Mouse (Mus musculus): ENCODE measurements at regions not wholly inside any gene's neighbourhood (a gene's known extent, or its start where the extent isn't known, plus 50 kb on each side); places are given as distances from the start of the nearest gene placed in this dataset.

- TF ChIP-seq CTCF (IDR thresholded peaks at IDR 0.05; ENCODE audit: borderline replicate concordance, extremely low read depth, insufficient read depth, insufficient read length) (no peak), POLR2A (IDR thresholded peaks at IDR 0.05; ENCODE audit: borderline replicate concordance, extremely low read depth, insufficient read depth, insufficient read length, poor library complexity, severe bottlenecking) (no peak)
- no peak for DNase-seq (ENCODE audit: low read depth)
These were observed 604.4 kb upstream of the Nrp1 start for GRCm38 (mm10) chr8:127753793-127754565.

- no peak for DNase-seq (ENCODE audit: low read depth)
- TF ChIP-seq CTCF (IDR thresholded peaks at IDR 0.05; ENCODE audit: borderline replicate concordance, extremely low read depth, insufficient read depth, insufficient read length) (no peak), POLR2A (IDR thresholded peaks at IDR 0.05; ENCODE audit: borderline replicate concordance, extremely low read depth, insufficient read depth, insufficient read length, poor library complexity, severe bottlenecking) (no peak)
These were observed 601.0 kb upstream of the Nrp1 start for GRCm38 (mm10) chr8:127757396-127757795.

GRCm38 (mm10) chr8:127759906-127760305 is 598.5 kb upstream of the Nrp1 start:
- no peak for DNase-seq (ENCODE audit: low read depth)
- TF ChIP-seq CTCF (IDR thresholded peaks at IDR 0.05; ENCODE audit: borderline replicate concordance, extremely low read depth, insufficient read depth, insufficient read length) (no peak), POLR2A (IDR thresholded peaks at IDR 0.05; ENCODE audit: borderline replicate concordance, extremely low read depth, insufficient read depth, insufficient read length, poor library complexity, severe bottlenecking) (no peak)

GRCm38 (mm10) chr8:127765199-127765598 is 593.2 kb upstream of the Nrp1 start:
- no peak for TF ChIP-seq CTCF (IDR thresholded peaks at IDR 0.05; ENCODE audit: borderline replicate concordance, extremely low read depth, insufficient read depth, insufficient read length)
- no peak for TF ChIP-seq POLR2A (IDR thresholded peaks at IDR 0.05; ENCODE audit: borderline replicate concordance, extremely low read depth, insufficient read depth, insufficient read length, poor library complexity, severe bottlenecking)
- no peak for DNase-seq (ENCODE audit: low read depth)

- TF ChIP-seq CTCF (IDR thresholded peaks at IDR 0.05; ENCODE audit: borderline replicate concordance, extremely low read depth, insufficient read depth, insufficient read length) (no peak), POLR2A (IDR thresholded peaks at IDR 0.05; ENCODE audit: borderline replicate concordance, extremely low read depth, insufficient read depth, insufficient read length, poor library complexity, severe bottlenecking) (no peak)
- peak; percentile 56 for DNase-seq (ENCODE audit: low read depth)
These were observed 590.1 kb upstream of the Nrp1 start for GRCm38 (mm10) chr8:127768311-127768710.

GRCm38 (mm10) chr8:127769651-127770050 is 588.8 kb upstream of the Nrp1 start:
- no peak for TF ChIP-seq CTCF (IDR thresholded peaks at IDR 0.05; ENCODE audit: borderline replicate concordance, extremely low read depth, insufficient read depth, insufficient read length)
- TF ChIP-seq POLR2A (IDR thresholded peaks at IDR 0.05; ENCODE audit: borderline replicate concordance, extremely low read depth, insufficient read depth, insufficient read length, poor library complexity, severe bottlenecking) = no peak
- DNase-seq (ENCODE audit: low read depth) = no peak

GRCm38 (mm10) chr8:127771781-127772180 is 586.6 kb upstream of the Nrp1 start:
- TF ChIP-seq CTCF (IDR thresholded peaks at IDR 0.05; ENCODE audit: borderline replicate concordance, extremely low read depth, insufficient read depth, insufficient read length) = no peak
- no peak for TF ChIP-seq POLR2A (IDR thresholded peaks at IDR 0.05; ENCODE audit: borderline replicate concordance, extremely low read depth, insufficient read depth, insufficient read length, poor library complexity, severe bottlenecking)
- no peak for DNase-seq (ENCODE audit: low read depth)

GRCm38 (mm10) chr8:127772415-127772814 is 586.0 kb upstream of the Nrp1 start:
- no peak for TF ChIP-seq CTCF (IDR thresholded peaks at IDR 0.05; ENCODE audit: borderline replicate concordance, extremely low read depth, insufficient read depth, insufficient read length)
- no peak for TF ChIP-seq POLR2A (IDR thresholded peaks at IDR 0.05; ENCODE audit: borderline replicate concordance, extremely low read depth, insufficient read depth, insufficient read length, poor library complexity, severe bottlenecking)
- DNase-seq (ENCODE audit: low read depth) = no peak

- TF ChIP-seq CTCF (IDR thresholded peaks at IDR 0.05; ENCODE audit: borderline replicate concordance, extremely low read depth, insufficient read depth, insufficient read length) = no peak
- TF ChIP-seq POLR2A (IDR thresholded peaks at IDR 0.05; ENCODE audit: borderline replicate concordance, extremely low read depth, insufficient read depth, insufficient read length, poor library complexity, severe bottlenecking) = no peak
- DNase-seq (ENCODE audit: low read depth) = no peak
These were observed 585.5 kb upstream of the Nrp1 start for GRCm38 (mm10) chr8:127772917-127773316.

GRCm38 (mm10) chr8:127774642-127775041 is 583.8 kb upstream of the Nrp1 start:
- peak; percentile 88 for DNase-seq (ENCODE audit: low read depth)
- no peak for TF ChIP-seq CTCF (IDR thresholded peaks at IDR 0.05; ENCODE audit: borderline replicate concordance, extremely low read depth, insufficient read depth, insufficient read length)
- no peak for TF ChIP-seq POLR2A (IDR thresholded peaks at IDR 0.05; ENCODE audit: borderline replicate concordance, extremely low read depth, insufficient read depth, insufficient read length, poor library complexity, severe bottlenecking)

- TF ChIP-seq CTCF (IDR thresholded peaks at IDR 0.05; ENCODE audit: borderline replicate concordance, extremely low read depth, insufficient read depth, insufficient read length) (no peak), POLR2A (IDR thresholded peaks at IDR 0.05; ENCODE audit: borderline replicate concordance, extremely low read depth, insufficient read depth, insufficient read length, poor library complexity, severe bottlenecking) (no peak)
- DNase-seq (ENCODE audit: low read depth) = no peak
These were observed 583.2 kb upstream of the Nrp1 start for GRCm38 (mm10) chr8:127775160-127775559.

GRCm38 (mm10) chr8:127775747-127776146 is 582.7 kb upstream of the Nrp1 start:
- DNase-seq (ENCODE audit: low read depth) = peak; percentile 56
- TF ChIP-seq POLR2A (IDR thresholded peaks at IDR 0.05; ENCODE audit: borderline replicate concordance, extremely low read depth, insufficient read depth, insufficient read length, poor library complexity, severe bottlenecking) (no peak), CTCF (IDR thresholded peaks at IDR 0.05; ENCODE audit: borderline replicate concordance, extremely low read depth, insufficient read depth, insufficient read length) (no peak)

Data from brain, embryonic 14.5 days (tissue).